Mouse (Mus musculus): ENCODE data around the gene Pacrg. TPM values are rescaled to one million over a fixed set of nuclear protein-coding genes. Genes with fewer than 3 reads are reported as not detected.

Gene Pacrg
- total RNA-seq, 2 experiments from 2014 or later: 0.67 to 1.1 TPM

DNA sequence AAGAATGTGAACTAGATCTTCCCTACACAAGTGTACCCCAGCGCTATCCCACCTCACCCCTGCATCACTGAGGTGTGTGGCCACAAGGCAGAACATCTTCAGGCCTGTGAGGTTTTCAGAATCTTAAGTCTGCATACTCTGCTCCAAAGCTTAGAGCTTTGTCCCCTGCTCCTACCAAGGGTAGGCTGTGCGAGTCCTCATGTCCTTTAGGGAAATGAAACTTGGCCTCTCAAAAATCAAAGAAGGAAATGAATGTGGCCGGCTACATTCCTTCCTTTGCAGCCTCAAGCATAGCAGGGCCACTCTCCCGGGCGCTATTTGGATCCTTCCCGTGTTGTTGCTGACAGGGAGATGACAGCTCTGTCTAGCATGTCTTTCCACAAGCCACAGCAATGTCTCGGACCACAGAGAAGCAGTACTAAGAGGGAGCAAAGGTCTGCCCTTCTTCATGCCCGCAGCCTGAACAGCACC, 469.4 kb downstream of the Pacrg start:
- peak; percentile 56 for DNase-seq

DNA sequence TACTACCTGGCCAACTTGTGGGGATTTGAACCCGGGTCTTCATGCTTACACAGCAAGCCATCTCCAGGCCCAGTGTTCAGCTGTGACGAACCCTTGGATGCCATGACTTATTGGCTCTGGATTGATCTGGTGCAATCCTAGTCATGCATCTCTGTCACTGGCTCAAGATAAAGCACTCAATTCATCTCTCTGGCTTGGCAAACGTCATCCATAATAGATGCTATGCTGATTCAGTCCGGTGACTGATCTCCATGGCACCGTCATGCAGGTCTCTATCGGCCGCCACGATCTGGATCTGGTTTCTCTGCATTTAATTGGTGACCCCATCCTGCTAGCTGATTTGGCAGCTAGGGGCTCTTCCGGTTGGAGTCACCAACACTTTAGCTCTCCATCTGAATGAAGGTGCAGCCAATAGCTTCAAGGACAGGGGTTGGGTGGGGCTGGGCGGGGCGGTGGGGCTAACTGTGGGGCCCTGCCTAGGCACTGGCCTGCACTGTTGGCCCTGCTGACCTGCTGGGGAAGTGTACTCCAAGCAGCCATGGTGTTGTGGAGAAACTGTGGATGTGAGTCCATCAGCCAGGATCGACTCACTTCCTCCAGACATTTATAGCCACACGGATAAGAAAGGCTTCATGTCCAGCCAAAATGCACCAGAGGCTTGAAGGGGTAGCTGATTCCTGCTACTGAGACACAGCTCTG, 470.0 kb downstream of the Pacrg start:
- no peak for DNase-seq

DNA sequence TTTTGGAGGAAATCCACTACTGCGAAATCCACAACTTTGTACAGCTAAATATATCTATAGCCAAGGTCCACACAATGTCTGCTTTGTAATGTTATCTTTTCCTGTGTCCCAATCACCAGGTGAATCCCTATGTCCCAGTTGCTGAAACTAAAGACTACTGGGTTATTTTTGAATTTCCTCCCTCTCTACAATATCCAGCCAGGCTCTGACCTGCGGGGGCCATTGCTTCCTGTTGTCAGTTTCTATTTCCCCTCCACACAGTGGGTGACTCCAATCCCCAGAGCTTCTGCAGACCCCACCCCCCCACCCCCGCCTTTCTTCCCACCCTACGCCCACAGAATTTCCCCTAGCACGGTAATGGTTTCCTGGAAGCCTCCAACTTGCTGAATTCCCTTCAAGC, 473.1 kb downstream of the Pacrg start:
- no peak for DNase-seq

DNA sequence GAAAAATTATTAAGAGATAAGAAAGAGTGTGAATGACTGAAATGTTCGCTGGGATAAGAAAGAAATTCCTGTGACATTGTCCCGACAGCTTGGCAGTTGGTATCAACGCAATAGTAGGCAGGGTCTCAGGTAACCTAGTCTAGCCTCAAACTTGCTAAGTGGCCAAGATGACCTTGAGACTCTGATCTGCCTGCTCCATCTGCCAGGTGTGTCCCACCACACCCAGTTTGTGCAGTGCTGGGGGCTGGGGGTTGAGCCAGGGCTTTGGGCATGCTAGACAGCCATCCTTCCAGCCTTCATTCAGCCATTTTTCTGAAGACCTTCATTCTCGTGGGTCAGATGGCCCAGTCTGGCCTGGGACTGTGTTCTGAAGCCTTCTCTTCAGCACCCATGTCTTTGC, 473.5 kb downstream of the Pacrg start:
- no peak for DNase-seq

DNA sequence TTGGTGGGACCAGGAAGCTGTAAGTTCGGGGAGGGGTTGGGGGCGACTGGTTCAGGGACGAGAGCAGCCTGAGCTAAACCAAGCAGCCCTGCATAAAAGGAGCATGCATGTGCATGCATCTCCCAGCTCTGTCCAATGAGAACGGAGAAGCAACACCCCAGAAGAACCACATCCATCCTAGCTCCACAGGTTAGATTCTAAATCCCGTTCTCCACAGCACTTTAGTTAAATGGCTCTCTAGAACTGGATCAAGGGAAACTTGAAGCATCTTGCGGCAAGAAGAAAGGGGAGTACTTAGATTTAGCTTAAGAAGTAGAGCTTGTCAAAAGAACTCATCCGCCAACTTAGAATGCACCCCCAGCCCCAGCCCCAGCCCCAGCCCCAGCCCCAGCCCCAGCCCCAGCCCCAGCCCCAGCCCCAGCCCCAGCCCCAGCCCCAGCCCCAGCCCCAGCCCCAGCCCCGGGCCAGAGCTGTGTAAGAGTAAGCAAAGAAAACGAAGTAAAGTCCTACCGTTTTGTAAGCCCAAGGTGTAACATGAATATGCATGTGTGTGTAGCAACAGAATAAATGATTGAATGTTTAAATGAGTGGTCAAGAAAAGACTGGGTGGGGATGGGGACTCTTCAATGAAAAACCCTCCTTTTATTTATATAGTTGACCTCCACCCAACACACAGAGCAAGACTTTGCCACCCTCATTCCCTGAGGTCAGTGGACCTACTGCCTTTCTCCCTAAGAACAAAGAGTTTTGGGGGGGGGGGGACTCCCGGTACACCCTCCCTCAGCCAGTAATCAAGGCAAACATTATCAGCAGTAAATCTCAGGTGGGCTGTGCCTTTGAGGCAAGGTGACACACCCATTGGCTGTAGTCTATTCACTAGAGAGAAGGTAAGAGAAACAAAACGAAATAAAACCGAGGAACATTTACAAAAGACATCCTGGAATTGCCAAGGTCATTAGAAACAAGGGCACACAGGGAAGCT, 474.3 kb downstream of the Pacrg start:
- DNase-seq: no peak

DNA sequence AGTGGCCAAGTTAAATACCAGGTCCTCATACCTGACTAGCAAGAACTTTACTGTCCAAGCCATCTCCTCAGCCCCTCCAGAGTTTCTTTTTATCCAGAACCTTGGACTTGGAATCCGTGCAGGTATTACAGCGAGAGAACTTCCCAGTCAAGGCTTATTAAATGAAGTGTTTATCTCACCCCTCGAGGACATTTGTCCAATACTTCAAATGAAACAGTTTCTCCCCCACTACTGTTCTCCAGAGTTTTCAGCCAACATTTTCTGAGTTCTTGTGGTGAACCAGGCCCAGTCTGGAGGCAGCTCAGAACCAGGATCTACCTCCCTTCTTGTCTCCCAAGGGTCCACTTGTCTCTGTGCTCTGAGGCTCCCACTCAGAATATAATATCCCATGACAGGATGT, 477.0 kb downstream of the Pacrg start:
- no peak for DNase-seq

DNA sequence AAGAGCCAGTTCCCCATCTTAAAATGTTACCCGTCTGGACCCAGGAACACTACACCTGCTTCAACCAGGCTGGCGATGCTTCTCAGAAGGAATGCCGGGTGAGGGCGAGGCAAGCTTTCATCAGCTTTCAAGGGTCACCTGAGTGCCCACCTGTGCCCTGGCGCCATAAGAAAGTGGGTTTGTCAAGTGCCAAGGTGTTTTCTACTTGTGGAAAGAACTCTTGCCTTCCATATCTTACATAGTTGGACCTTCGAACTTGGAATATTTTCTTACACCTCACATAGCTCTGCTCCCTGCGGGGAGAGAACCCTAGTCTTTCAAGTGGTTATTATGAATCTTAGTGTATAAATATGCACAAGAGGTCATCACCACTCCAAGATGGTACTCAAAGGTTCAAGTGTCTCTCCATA, 478.2 kb downstream of the Pacrg start:
- no peak for DNase-seq

DNA sequence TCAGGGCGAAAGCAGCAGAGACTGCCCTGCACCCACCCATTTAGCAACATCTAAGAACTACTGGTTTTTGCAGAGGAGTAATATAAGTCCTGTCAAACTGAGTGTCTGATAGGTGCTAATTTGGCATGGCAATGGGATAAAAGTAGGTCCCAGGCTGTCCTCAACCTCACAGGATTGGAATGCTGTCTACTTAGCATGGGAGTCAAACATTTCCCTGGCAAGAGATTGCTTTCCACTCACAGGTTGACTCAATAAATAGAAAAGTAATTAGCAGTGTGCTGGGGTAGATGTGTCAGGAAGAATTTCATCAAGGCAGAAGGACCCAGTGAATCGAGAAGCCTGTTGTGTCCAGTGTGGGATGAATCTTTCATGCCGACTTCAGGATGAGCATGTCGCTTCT, 479.4 kb downstream of the Pacrg start:
- no peak for DNase-seq

DNA sequence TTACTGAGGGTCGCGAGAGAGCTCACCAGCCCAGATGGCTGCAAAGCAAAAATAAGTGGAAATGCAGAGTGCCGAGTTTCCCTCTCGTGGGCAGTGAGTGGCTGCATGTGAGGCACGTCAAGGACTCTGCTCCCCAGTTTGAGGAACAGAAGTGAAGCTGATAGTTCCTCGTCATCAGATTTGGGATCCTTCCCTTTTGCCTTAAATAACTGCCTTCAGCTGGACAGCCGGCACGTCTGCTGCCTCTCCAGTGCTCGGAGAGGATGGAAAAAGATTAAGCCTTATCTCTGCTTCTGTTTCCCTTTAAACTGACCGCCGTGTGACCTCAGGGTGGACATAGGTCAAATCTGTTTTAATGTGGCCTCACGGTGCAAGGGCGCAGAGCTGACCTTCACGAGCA, 480.6 kb downstream of the Pacrg start:
- no peak for DNase-seq

DNA sequence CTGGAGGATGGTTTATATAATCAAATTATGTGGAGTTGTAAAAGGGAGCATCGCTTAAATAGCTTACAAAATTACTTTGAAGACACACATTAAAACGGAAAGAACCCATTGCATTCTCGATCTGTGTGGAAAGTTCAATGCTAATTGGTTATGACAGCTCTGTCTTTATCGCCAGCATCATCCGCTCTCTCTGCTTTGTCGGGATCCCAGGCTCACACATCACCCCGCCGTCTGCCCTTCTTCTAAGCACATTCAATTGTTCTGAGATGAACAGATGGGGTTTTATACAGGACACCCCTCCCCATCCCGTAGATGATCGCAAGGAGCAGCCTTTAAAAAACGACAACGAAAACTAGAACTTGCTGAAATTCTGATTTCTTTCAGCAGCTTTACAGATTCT, 482.8 kb downstream of the Pacrg start:
- DNase-seq: no peak

DNA sequence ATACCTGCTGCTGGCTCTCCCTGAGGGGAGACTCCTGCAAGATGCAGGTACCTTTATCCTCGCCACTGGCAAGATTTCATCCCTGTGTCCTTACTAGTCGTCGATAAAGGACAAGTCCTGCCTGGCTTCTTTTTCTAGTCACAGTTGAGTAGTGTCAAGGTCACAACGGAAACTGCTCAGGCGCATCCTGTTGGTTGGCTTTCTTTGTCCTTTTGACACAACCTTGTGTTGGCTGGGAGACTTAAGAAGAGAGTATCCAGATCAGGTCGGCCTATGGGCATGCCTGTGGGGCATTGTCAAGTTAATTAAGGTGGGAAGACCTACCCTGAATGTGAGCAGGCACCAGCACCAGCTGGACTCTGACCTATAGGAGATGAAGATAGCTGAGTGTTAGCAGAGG, 483.8 kb downstream of the Pacrg start:
- DNase-seq: no peak

DNA sequence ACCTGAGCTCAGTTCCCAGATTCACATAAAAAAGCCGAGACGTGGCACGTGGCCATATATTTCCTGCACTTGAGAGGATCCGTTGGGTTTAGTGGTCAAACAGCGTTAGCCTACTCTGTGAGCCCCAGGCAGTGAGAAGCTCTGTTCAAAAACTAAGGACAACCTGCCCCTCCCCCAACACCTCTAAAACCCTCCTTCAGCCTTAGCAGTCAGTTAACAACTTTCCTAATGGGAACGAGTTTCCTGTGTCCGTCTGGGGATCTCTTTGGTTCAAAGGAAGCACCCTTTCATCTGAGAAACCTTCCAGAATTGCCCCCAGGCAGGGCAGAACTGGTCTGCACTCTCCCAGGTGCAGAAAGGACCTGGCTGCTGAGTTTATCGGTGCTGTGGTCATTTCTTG, 484.4 kb downstream of the Pacrg start:
- DNase-seq: no peak

Other genes starting within 250 kb of the Pacrg start
- 1 to 10 TPM; 4.8 to 5.1 TPM for gene Prkn, start 73 bp upstream of the Pacrg start, total RNA-seq (2021)

All from heart, postnatal 4 days (tissue).